Mouse (Mus musculus): ENCODE results near the gene Noxred1. TPM values are rescaled to one million over a fixed set of nuclear protein-coding genes. Genes with fewer than 3 reads are reported as not detected.

Noxred1 gene
- polyA plus RNA-seq, 1 experiment from 2014 or later, result 1.6 TPM

DNA sequence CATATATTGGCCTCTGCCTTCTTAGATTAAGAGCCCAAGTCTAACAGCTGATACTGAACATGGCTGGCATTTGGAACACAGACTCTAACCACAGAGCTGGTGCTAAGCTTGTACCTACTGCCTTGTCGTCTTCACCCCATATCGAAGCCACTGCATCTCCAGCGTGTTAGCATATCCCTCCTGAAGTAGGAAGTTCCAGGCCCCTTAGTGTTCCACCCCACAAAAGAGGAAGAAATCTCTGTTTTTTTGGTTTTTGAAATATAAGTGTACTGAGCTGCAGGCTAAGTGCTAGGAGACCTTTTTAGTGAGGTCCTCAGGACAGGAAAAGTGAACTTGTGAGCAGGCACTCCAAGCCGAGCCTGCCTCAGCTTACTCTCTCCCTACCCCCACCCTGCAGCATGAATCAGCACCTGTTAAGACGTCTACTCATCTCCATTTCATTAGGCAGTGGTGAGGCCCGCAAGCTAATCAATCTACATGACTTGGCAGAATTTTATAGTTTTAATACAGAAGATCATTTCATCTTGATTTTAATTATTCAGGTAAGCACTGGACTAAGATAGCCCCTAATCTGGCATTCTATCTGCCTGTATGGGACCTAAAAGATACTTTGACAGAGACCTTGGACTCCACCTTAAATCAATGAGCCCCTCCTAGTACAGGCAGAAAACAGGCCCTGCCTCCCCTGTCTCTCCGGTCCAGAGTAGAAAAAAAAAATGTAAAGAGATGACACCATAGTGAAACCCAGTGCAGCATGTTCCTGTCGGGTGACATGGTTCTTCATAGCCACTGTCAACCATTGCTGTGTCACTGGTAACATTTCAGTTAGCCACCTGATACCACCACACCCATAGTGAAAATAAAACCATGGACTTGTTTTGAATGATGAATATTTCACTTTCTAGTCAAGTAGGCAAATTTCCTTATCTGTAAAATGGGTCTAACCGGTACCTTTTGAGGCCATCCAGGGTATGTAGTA, 36.6 kb upstream of the Noxred1 start:
- no peak overlapping the region for H3K27ac ChIP-seq (ENCODE audit: low read length)
- H3K4me3 ChIP-seq (replicated peaks; ENCODE audit: low read length), result no peak overlapping the region
- no peak overlapping the region for H3K4me2 ChIP-seq (ENCODE audit: low read length)
- WGBS, result 90% methylated on average over 9 of the region's 9 CpGs
- peaks cover 35% of the 10 kb centered on the region for H3K36me3 ChIP-seq (ENCODE audit: control insufficient read depth, insufficient read depth)
- no peaks in the 10 kb centered on the region for H3K4me1 ChIP-seq (replicated peaks; ENCODE audit: control insufficient read depth, insufficient read depth, low read length)
- no peaks in the 10 kb centered on the region for H3K27me3 ChIP-seq (replicated peaks; ENCODE audit: control insufficient read depth, insufficient read depth, low read length)
- no peaks in the 10 kb centered on the region for H3K9me3 ChIP-seq (ENCODE audit: control insufficient read depth, low read length)
- no peak overlapping the region for H3K9ac ChIP-seq (replicated peaks; ENCODE audit: low read depth, low read length)
- no peak for ATAC-seq

DNA sequence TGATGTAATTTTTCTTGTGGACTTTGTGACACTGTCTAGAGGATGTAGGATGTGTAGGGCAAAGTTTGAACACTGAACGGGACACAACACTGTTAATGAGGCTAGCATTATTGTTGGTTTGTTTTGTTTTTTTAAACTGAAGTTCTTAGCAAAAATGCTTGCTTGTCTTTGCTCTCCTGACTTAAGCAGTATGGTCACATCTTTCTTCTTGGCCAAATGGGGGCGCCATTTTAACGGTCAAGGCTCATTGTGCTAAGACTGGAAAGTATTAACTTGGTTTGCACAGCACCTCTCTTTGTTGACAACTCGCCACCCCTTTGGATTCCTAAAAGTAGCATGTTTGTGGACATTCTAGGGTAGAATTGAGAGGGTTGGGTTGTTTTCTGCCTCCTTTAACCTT, 29.1 kb upstream of the Noxred1 start:
- peaks cover 23% of the 10 kb centered on the region for H3K36me3 ChIP-seq (ENCODE audit: control insufficient read depth, insufficient read depth)
- ATAC-seq, result no peak
- H3K27me3 ChIP-seq (replicated peaks; ENCODE audit: control insufficient read depth, insufficient read depth, low read length), result no peaks in the 10 kb centered on the region
- no peak overlapping the region for H3K9ac ChIP-seq (replicated peaks; ENCODE audit: low read depth, low read length)
- no peak overlapping the region for H3K27ac ChIP-seq (ENCODE audit: low read length)
- H3K9me3 ChIP-seq (ENCODE audit: control insufficient read depth, low read length), result no peaks in the 10 kb centered on the region
- peak overlapping the region; percentile 75 for H3K4me2 ChIP-seq (ENCODE audit: low read length)
- H3K4me3 ChIP-seq (replicated peaks; ENCODE audit: low read length), result peak overlapping the region; percentile 97
- H3K4me1 ChIP-seq (replicated peaks; ENCODE audit: control insufficient read depth, insufficient read depth, low read length), result peaks cover 23% of the 10 kb centered on the region
- WGBS, result 14% methylated on average over 4 of the region's 4 CpGs

GRCm38 (mm10) chr12:87266827-87267603, 28.5 kb upstream of the Noxred1 start:
- Histone ChIP-seq H3K27ac (ENCODE audit: low read length) (peak overlapping the region; percentile 88), H3K9ac (replicated peaks; ENCODE audit: low read depth, low read length) (peak overlapping the region; percentile 92), H3K4me1 (replicated peaks; ENCODE audit: control insufficient read depth, insufficient read depth, low read length) (peaks cover 23% of the 10 kb centered on the region), H3K4me2 (ENCODE audit: low read length) (peak overlapping the region; percentile 75), H3K36me3 (ENCODE audit: control insufficient read depth, insufficient read depth) (peaks cover 23% of the 10 kb centered on the region), H3K27me3 (replicated peaks; ENCODE audit: control insufficient read depth, insufficient read depth, low read length) (no peaks in the 10 kb centered on the region), H3K4me3 (replicated peaks; ENCODE audit: low read length) (peak overlapping the region; percentile 97), H3K9me3 (ENCODE audit: control insufficient read depth, low read length) (no peaks in the 10 kb centered on the region)
- peak; percentile 53 for ATAC-seq
- WGBS, result under 1% methylated on average over 31 of the region's 31 CpGs

- ATAC-seq, result peak; percentile 97
- peaks cover 20% of the 10 kb centered on the region for H3K36me3 ChIP-seq (ENCODE audit: control insufficient read depth, insufficient read depth)
Observed at GRCm38 (mm10) chr12:87266108-87266826, 27.7 kb upstream of the Noxred1 start, which contains the start of the genes Vipas39 and Ahsa1. Gene Vipas39 (minus strand): TSS chr12:87266256. Gene Ahsa1 (plus strand): TSS chr12:87266479.

DNA sequence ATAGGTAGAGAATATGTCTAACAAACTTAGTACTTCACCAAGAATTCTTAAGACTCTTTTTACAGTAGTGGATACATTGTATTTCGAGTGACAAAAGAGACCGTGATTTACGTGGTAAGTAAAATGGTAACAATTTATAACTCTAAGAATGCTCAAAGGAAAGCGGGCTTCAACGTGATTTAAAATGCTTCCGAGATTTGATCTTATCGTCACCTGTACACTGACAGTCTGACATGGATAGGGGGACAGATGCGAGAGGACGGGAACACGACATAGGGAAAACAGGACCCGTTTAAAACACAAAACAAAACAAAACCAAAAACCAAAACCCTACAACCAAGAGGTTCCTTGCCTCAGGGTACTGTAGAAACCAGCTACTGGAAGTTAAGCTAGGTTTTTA, 26.9 kb upstream of the Noxred1 start:
- H3K9me3 ChIP-seq (ENCODE audit: control insufficient read depth, low read length), result no peaks in the 10 kb centered on the region
- 23% methylated on average over 11 of the region's 11 CpGs for WGBS
- peak overlapping the region; percentile 85 for H3K4me2 ChIP-seq (ENCODE audit: low read length)
- peak overlapping the region; percentile 91 for H3K27ac ChIP-seq (ENCODE audit: low read length)
- H3K9ac ChIP-seq (replicated peaks; ENCODE audit: low read depth, low read length), result peak overlapping the region; percentile 91
- H3K27me3 ChIP-seq (replicated peaks; ENCODE audit: control insufficient read depth, insufficient read depth, low read length), result no peaks in the 10 kb centered on the region
- peaks cover 23% of the 10 kb centered on the region for H3K4me1 ChIP-seq (replicated peaks; ENCODE audit: control insufficient read depth, insufficient read depth, low read length)
- peak overlapping the region; percentile 97 for H3K4me3 ChIP-seq (replicated peaks; ENCODE audit: low read length)
- no peak for ATAC-seq
- H3K36me3 ChIP-seq (ENCODE audit: control insufficient read depth, insufficient read depth), result peaks cover 17% of the 10 kb centered on the region

More at GRCm38 (mm10) chr12:87266108-87266826, 27.7 kb upstream of the Noxred1 start, which contains the start of the genes Vipas39 and Ahsa1:
- H3K27me3 ChIP-seq (replicated peaks; ENCODE audit: control insufficient read depth, insufficient read depth, low read length), result no peaks in the 10 kb centered on the region
- peak within 1 kb of the TSS; percentile 97 for H3K4me3 ChIP-seq (replicated peaks; ENCODE audit: low read length)
- no peaks in the 10 kb centered on the region for H3K9me3 ChIP-seq (ENCODE audit: control insufficient read depth, low read length)
- H3K4me1 ChIP-seq (replicated peaks; ENCODE audit: control insufficient read depth, insufficient read depth, low read length), result peaks cover 23% of the 10 kb centered on the region
- WGBS, result under 1% methylated on average over 31 of the region's 31 CpGs
- H3K27ac ChIP-seq (ENCODE audit: low read length), result peak within 1 kb of the TSS; percentile 91
- peak within 1 kb of the TSS; percentile 85 for H3K4me2 ChIP-seq (ENCODE audit: low read length)
- peak within 1 kb of the TSS; percentile 92 for H3K9ac ChIP-seq (replicated peaks; ENCODE audit: low read depth, low read length)

DNA sequence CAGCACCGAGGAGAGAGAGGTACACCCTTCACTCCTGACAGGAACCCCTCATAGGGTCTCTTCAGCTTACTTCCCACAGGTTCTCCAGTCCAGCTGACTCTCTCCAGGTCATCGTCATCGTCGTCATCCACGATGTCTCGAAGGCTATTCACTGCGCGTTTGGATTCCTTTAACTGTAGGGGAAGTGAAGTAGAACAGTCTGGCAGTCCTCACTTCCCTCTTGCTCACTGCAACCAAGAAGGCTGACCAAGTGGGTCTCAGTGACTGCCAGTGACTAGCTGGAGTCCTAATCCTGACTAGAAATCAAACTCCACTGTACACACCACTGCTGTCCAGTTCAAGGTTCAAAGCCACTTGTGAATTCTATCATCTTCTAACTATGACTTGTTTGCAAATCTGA, 22.0 kb upstream of the Noxred1 start:
- H3K36me3 ChIP-seq (ENCODE audit: control insufficient read depth, insufficient read depth), result peaks cover 35% of the 10 kb centered on the region
- no peaks in the 10 kb centered on the region for H3K27me3 ChIP-seq (replicated peaks; ENCODE audit: control insufficient read depth, insufficient read depth, low read length)
- H3K27ac ChIP-seq (ENCODE audit: low read length), result no peak overlapping the region
- no peaks in the 10 kb centered on the region for H3K9me3 ChIP-seq (ENCODE audit: control insufficient read depth, low read length)
- no peak for ATAC-seq
- 96% methylated on average over 8 of the region's 8 CpGs for WGBS
- no peak overlapping the region for H3K4me3 ChIP-seq (replicated peaks; ENCODE audit: low read length)
- no peak overlapping the region for H3K4me2 ChIP-seq (ENCODE audit: low read length)
- no peak overlapping the region for H3K9ac ChIP-seq (replicated peaks; ENCODE audit: low read depth, low read length)
- H3K4me1 ChIP-seq (replicated peaks; ENCODE audit: control insufficient read depth, insufficient read depth, low read length), result peaks cover 9% of the 10 kb centered on the region

DNA sequence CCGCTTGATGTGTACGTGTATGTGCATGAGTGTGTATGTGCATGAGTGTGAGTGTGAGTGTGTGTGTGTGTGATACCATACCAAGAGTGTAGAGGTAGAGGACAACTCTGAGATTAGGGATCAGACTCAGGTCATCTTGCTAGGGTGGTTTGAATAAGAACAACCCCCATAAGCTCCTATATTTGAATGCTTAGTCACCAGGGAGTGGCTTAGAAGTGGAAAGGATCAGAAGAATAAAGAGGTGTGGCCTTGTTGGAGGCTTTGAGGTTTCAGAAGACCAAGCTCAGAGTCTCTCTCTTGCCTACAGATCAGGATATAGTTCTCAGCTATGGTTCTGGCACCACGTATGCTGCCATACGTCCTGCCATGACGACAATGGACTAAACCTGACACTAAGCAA, 18.1 kb upstream of the Noxred1 start:
- no peak for ATAC-seq
- H3K9me3 ChIP-seq (ENCODE audit: control insufficient read depth, low read length), result no peaks in the 10 kb centered on the region
- H3K27ac ChIP-seq (ENCODE audit: low read length), result no peak overlapping the region
- H3K27me3 ChIP-seq (replicated peaks; ENCODE audit: control insufficient read depth, insufficient read depth, low read length), result no peaks in the 10 kb centered on the region
- H3K4me1 ChIP-seq (replicated peaks; ENCODE audit: control insufficient read depth, insufficient read depth, low read length), result no peaks in the 10 kb centered on the region
- peaks cover 58% of the 10 kb centered on the region for H3K36me3 ChIP-seq (ENCODE audit: control insufficient read depth, insufficient read depth)
- 97% methylated on average over 5 of the region's 5 CpGs for WGBS
- no peak overlapping the region for H3K4me2 ChIP-seq (ENCODE audit: low read length)
- H3K4me3 ChIP-seq (replicated peaks; ENCODE audit: low read length), result no peak overlapping the region
- no peak overlapping the region for H3K9ac ChIP-seq (replicated peaks; ENCODE audit: low read depth, low read length)

DNA sequence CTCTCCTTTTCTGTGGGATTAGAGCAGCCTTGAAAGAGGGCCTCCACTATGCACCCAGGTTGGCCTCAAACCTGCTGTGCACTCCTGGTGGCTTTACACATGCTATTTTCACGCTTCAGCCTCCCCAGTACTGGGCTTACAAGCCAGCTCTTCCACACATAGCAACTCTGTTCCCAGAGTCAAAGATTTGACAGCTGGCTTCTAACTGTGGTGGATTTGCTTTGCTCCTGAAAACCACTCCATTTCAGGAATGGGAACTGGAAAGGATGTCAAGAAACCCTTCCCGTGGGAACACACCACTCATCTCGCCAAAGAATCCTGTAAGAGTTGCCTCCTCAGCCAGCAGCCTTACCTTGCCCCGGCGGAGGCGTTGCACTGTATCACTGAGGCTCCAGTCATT, 15.3 kb upstream of the Noxred1 start:
- H3K4me3 ChIP-seq (replicated peaks; ENCODE audit: low read length), result no peak overlapping the region
- H3K9ac ChIP-seq (replicated peaks; ENCODE audit: low read depth, low read length), result no peak overlapping the region
- no peaks in the 10 kb centered on the region for H3K4me1 ChIP-seq (replicated peaks; ENCODE audit: control insufficient read depth, insufficient read depth, low read length)
- H3K27ac ChIP-seq (ENCODE audit: low read length), result no peak overlapping the region
- peaks cover 70% of the 10 kb centered on the region for H3K36me3 ChIP-seq (ENCODE audit: control insufficient read depth, insufficient read depth)
- H3K4me2 ChIP-seq (ENCODE audit: low read length), result no peak overlapping the region
- no peak for ATAC-seq
- 90% methylated on average over 6 of the region's 6 CpGs for WGBS
- no peaks in the 10 kb centered on the region for H3K27me3 ChIP-seq (replicated peaks; ENCODE audit: control insufficient read depth, insufficient read depth, low read length)
- no peaks in the 10 kb centered on the region for H3K9me3 ChIP-seq (ENCODE audit: control insufficient read depth, low read length)

Data from forebrain, embryonic 16.5 days (tissue).